Mouse (Mus musculus): Measurements from ENCODE around the gene Dnase2a.

Gene Dnase2a

DNA sequence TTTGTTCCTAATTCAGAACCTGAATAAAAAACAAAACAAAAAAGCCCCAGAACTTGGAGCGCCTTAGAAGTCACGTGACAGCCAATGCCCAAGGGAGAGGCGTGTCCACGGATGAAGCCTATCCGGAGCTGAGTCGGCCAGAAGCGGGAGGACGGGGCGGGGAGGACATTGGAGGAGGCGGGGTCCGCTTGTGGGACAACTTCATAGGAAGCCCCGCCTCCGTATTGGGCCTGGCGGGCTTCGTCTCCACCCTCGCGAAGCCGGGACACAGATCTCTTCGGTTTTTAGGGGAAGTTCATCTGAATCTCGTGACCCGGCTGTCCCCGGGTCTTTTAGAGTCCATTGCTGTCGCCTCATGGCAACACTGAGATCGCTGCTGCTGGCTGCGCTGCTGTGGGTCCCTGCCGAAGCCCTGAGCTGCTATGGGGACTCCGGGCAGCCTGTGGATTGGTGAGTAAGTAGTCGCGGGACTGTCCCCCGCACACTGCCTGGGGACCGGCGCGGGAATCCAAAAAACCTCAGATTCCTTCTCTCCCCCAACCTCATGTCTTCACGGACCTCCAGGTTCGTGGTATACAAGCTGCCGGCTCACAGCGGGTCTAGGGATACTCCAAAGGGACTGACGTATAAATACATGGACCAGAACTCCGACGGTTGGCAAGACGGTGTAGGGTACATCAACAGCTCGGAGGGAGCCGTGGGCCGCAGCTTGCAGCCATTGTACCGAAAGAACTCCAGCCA is at the start of gene Dnase2a:
Gene Dnase2a, plus strand, starts transcription at position 140 of the 741 bp plus-strand sequence.
- DNase-seq (ENCODE audit: low spot score): peak; percentile 83

DNA sequence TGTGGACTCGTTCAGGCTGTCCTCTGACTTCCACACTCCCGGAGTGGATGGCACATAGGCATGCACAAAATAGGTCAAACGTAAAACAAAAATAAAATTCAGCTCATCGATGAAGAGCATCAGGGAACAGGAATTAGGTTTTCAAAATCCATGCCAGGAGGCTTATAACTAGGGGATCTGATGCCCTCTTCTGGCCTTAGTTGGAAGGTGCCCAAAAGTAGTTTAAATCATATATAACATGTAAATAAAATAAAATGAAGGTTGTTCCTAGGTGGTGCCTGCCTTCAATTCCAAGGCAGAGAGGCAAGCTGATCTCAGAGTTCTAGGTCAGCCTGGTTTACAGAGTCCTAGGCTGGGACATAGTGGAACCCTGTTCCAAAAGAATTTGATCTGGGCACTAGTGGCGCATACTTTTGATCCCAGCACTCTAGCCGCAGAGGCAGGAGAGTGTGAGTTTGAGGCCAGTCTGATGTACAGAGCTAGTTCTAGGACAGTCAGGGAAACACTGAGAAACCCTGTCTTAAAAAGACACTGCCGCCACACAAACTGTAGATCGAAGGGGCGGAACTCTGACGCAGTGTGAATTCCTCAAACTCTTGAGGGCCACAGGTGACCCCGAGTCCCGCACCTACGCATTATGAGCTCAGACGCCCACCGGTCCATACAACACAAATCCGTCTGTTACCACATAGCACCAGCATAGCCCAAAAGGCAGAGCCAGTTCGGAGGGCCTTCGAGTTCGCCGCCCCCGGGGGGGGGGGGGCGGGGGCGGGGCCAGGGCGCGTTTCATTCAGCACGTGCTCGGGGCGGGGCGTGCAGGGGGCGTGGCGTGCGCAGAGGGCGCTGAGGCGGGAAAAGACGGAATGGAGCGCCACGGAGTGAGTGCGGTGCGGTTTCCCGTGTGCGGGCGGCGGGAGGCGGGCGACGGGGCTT is 36.7 kb upstream of the Dnase2a start, which contains the start of gene Syce2:
Gene Syce2, plus strand, starts transcription at position 736 of the 933 bp plus-strand sequence.
- DNase-seq (ENCODE audit: low spot score): peak; percentile 81

DNA sequence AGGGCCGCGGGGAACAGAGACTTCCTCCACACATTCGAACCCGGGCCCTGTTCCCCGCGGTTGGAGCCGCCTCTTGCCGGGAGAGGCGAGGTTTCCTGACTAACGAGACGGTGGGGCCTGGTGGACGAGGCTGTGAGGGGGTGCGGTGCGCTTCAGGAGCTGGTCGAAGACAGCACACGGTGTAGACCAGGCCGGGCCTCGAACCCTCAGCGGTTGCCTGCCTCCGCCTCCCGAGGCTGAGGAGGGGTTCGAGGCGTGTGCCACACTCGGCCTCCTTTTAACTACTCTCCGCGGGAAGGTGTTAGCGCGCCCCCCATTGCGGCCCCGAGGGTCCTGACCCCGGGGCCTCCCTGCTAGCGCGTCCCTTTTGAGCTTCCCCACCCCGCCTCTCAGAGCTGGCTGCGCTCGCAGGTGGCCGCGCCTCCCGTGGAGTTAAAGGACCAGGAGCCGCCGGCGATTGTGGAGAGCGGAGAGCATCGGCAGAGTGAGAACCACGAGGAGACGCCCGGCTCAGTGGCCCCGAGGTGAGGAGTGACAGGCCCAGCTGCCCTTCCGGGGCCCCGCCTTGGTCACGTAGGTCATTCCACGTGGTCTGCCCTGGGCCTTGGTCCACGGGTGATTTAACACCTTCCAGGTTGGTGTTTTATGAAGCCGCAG is 35.9 kb upstream of the Dnase2a start:
- DNase-seq (ENCODE audit: low spot score): peak; percentile 29

DNA sequence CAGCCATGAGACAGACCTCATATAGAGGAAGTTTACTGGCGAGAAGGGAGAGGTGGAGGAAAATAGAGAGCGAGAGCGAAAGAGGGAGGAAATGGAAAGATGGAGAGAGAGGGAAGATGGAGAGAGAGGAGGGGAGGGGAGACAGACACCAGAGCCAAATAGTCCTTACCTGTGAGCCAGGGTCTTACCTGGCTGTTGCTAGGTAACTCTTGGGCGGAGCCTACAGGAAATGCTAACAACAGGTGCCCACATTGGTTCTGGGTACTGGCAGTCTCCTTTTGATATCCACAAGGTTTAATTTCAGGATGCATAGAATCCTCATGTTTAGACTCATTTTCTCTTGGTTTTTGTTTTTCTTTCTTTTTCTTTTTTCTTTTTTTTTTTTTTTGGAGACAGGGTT is 35.3 kb upstream of the Dnase2a start:
- no peak for DNase-seq (ENCODE audit: low spot score)

DNA sequence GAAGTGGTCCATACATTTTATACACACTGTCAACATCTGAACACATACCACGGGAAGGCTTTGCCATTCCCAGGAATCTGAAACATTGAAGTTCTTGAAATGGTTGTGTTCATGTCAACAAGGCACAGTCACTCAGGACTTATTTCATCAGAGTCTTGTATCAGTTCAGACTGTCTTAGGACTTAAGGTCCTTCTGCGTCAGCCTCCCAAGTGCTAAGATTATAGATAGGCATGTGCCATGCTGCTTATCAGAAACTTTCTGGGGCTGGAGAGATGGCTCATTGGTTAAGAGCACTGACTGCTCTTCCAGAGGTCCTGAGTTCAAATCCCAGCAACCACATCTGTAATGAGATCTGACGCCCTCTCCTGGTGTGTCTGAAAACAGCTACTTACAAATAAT is 34.0 kb upstream of the Dnase2a start:
- no peak for DNase-seq (ENCODE audit: low spot score)

DNA sequence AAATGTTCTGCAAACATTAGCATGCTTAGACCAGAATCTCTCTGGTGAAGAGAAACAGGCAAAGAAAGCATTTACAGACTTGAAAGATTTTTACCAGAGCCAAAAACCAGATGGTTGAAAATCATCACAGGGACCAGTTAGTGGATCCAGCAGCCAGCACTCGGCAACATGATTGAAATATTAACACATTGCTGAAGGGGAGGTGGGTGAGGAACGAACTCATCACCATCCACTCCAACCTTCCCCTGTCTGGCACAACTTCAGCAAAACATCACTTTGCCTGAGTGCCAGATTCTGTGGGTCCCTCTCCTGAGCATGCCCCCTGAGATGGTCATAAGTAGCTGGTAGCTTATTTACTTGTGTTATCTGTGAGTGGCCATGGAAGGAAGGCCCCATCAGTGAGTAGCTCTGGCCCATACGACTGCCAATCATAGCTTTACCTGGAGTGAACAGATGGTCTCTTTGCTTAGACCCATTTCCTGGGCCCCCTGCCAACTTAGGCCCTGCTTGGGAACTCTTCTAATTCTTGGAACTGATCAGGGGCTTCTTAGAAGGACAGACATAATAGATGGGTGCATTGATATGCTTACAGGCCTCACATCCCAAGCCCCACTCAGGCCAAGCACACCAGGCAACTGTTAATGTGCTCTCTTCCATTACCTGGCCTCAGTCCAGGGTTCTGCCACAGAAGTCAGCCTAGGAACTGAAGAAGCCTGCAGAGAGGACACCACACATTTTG is 30.9 kb upstream of the Dnase2a start:
- no peak for DNase-seq (ENCODE audit: low spot score)

DNA sequence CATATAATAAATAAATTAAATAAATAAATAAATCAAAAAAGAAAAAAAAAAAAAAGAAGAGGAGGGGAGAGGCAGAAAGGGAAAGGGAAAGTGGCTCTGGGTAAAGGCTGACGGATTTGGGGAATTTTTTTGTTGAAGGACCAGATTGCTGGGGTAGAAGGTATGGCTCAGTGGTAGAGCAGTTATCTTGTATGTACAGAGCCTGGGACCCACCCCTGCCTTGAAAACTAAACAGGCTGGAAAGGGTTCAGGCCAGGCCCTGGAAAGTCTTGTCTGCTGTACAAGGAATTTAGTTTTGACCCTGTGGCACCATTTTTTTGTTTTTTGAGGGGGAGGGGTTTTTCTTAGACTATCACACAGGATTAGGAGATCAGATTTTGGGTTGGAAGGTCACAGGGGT is 29.4 kb upstream of the Dnase2a start:
- DNase-seq (ENCODE audit: low spot score): no peak

DNA sequence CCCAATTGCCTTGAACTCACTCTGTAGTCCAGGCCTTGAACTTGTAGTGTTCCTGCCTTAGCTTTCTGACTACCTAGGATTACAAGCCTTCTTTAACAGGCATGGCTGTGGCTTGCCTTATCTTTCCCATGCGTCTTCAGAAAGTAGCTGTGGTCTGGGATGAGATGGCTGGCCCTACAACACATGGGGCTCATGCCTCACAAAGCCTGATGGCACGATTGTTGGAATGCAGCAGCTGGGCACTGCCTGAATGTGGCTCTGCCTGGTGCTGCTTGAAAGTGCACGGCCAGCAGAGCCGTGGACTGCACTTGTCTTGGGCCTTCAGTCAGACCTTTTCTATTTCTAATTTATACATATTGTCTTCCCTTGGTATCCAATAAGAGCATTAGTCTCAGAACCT is 23.6 kb upstream of the Dnase2a start:
- no peak for DNase-seq (ENCODE audit: low spot score)

DNA sequence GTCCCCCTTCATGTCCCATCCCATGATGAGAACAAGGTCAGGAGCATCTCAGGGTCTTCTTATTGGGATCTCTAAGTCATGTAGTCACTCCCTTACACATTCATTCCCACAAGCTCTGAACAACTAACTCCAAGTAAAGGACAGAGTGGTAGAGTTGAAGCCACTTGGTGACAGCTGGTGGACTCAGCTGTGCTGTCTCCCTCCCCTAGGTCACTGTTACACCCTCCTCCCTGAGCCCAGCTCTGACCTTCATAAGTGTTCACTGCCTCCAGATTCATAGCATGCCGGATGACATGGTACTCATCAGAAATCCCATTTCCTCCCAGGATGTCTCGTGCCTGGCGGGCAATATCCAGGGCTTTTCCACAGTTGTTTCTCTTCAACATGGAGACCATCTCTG is 20.1 kb upstream of the Dnase2a start:
- no peak for DNase-seq (ENCODE audit: low spot score)

DNA sequence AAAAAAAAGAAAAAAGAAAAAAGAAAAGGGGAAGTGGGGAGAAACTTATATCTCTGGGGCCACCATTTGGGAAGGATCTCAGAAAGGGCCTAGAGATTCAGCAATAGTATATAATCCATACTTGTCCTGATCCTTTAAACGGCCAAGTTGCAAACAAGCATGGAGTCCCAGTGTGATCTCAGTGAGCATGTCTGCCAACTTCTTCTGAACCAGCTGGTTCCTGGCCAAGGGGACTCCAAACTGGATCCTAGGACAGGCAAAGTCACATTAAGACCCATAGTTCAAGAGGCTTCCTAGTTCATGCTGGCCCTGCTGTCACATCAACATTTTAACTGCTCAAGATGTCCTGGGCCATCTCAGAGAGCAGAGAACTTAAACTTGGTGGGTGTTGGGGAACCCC is 19.2 kb upstream of the Dnase2a start:
- DNase-seq (ENCODE audit: low spot score): no peak

DNA sequence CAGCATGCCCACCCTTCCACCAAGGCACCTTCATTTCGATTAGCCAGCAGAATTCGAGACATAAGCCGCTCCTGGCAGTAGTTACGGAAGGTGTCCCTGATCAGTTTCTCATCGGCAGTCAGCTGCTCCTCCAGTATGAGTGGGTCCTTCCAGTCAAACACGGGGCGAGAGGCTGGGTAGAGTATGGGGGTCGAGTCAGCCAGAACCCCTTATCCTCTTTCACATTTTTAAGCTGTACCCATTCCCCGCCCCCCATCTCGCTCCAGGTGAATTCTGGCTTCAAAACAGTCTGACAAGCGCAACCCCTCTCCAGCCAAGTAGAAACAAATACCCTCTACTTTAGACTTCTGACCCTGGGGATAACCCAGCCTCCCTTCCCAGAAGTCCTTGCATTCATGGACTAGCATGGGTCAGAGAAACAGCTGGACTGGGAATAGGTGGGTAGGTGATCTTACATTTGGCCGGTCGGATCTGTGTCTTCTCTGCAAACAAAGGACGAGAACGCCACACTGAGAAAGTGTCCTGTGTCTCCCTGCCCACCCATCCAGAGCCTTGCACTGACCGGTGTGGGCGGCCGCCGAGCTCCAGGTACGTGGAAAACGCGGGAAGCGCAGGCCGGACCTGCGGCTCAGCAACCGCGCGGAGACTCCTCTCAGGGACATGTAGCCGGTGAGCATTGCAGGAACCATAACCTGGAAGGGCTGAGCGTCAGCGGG is 15.2 kb upstream of the Dnase2a start:
- DNase-seq (ENCODE audit: low spot score): no peak

DNA sequence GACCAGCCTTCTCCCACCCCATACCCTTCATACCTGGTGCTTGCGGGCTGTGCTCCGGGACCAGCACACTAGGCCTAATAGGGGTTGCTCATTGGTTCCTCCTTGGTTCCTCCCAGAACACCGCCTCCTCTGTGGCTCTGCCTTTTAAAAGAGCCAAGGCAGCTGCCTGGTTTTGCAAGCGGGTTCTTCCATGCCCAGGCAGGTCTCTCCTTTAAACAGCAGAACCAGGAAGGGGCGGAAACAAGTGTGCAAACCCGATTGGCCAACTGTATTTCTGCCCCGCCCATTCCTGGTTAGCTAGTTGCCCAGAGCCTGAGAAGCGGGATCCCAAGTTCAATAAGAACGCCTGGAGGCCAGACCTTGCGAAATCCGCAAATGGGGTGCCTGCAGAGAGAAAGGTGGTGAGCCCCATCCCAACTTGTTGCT is 14.6 kb upstream of the Dnase2a start, which contains the start of gene Gcdh:
Gene Gcdh, minus strand, starts transcription at position 213 of the 426 bp plus-strand sequence.
- DNase-seq (ENCODE audit: low spot score): peak; percentile 77

DNA sequence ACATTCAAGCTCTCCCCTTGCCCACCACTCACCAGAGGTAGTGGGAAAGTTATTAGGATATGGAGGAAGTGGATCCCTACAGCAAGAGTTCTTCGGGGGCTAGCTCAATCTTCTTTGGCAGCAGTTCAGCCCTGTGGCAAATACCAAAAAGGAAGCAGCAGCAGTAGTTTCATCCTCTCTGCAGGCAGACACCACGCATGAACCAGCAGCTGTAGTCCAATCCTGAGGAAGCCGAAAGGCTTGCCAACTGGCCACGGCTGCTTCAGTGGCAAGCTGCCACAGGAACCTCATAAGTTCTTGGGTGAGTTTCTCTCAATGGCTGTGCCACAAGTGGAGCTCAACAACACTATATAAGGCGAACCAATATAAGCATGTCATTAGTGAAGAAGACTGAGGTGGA is 12.4 kb upstream of the Dnase2a start:
- no peak for DNase-seq (ENCODE audit: low spot score)

DNA sequence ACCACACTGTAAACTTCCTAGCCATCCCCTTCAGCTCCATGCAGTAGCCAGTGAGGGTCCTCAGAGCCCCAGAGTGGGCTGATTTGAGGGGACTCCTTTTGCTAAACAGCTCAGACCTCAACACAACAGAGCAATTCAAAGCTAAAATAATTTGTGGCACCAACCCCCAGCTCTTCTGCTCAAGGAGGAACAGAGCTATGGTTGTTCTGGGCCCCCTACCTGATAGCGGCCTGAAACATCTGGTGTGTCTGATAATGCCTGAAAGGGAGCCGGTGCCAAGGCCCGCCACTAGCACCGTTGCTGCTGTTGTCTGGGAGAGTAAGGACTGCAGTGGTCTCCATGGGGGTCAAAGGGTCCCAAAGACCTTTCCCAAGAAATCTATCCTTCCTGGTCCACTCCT is 7.3 kb upstream of the Dnase2a start:
- DNase-seq (ENCODE audit: low spot score): no peak

DNA sequence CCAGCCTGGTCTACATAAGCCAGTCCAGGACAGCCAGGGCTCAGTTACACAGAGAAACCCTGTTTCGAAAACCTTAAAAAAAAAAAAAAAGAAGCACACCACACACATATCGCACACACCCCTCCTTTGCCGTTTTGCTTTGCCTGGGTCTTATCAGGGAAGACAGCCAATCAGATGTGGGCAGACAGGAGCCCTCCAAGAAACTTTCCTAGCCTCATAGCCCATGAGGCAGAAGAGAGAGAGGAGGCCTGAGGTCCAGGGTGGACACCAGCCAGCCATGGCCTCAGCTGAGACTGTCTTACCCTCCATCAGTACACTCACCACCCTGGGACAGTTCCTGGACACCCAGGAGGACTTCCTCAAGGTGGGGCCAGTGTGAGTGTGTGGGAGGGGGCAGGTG is 6.6 kb upstream of the Dnase2a start, which contains the start of gene Klf1:
Gene Klf1, plus strand, starts transcription at position 177 of the 400 bp plus-strand sequence.
- no peak for DNase-seq (ENCODE audit: low spot score)

DNA sequence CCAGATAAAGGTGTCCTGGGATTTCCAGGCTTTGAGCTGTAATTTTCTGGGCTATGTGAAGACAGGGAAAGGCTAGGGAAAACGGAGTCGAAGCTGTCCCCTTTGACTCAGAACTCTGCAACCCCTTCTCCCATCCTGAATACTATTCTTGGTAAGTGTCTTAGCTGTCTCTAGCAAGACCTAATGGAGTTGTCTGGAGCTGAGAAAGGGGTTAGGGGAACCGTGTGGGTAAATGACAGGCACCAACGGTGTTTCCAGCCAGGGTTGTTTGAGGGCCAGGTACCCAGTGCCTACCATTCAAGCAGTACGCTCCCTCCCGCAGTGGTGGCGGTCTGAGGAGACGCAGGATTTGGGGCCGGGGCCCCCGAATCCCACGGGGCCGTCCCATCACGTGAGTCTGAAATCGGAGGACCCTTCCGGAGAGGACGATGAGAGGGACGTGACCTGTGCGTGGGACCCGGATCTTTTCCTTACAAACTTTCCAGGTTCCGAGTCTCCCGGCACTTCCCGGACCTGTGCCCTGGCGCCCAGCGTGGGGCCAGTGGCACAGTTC is 5.9 kb upstream of the Dnase2a start:
- no peak for DNase-seq (ENCODE audit: low spot score)

DNA sequence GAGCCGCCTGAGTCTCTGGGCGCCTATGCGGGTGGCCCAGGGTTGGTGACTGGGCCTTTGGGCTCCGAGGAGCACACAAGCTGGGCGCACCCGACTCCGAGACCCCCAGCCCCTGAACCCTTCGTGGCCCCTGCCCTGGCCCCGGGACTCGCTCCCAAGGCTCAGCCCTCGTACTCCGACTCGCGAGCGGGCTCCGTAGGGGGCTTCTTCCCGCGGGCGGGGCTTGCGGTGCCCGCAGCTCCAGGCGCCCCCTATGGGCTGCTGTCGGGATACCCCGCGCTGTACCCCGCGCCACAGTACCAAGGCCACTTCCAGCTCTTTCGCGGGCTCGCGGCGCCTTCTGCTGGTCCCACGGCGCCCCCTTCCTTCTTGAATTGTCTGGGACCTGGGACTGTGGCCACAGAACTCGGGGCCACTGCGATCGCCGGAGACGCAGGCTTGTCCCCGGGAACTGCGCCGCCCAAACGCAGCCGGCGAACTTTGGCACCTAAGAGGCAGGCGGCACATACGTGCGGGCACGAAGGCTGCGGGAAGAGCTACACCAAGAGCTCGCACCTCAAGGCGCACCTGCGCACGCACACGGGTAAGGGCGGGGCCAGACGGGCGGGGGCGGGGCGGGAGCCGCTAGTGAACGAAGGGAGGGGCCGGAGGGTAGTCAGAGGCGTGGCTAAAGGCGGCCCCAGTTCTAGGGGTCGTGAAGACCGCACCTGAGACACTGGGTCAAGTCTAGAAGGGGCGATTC is 5.3 kb upstream of the Dnase2a start:
- peak; percentile 89 for DNase-seq (ENCODE audit: low spot score)

DNA sequence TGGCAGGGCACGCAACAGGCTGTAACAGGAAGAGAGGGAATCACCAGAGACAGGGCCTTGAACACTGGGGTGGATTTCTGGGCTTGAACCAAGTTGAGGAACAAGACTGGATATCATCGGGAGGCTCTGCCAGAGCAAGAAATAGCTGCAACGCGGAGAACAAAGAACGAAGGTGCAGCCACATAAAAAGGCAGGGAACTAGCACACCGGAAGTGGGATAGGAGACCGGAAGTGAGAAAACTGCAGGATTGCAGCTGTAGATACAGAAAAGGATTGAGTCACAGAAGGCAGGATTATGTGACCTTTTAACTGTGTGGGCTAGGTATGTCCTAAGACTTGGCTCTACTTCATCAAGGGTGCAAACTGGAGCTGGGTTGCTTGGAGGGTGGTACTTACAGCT is 4.0 kb upstream of the Dnase2a start:
- no peak for DNase-seq (ENCODE audit: low spot score)

DNA sequence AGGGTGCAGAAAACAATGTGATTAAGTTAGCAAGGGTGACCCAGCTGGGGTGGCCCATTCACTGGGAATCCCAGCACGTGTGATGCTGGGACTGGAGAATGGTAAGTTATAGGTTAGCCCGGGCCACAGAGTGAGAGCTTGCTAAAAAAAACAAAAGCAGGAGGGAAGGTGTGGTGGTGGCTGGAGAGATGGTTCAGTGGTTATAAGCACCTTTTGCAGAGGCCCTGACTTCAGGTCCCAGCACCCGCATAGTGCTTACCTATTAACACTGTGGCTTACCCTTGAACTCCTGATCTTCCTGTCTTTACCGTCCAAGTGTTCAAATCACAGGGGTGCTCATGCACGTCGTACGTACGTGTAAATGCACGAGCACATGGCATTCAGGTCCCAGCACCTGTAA is 1.3 kb upstream of the Dnase2a start:
- DNase-seq (ENCODE audit: low spot score): no peak

DNA sequence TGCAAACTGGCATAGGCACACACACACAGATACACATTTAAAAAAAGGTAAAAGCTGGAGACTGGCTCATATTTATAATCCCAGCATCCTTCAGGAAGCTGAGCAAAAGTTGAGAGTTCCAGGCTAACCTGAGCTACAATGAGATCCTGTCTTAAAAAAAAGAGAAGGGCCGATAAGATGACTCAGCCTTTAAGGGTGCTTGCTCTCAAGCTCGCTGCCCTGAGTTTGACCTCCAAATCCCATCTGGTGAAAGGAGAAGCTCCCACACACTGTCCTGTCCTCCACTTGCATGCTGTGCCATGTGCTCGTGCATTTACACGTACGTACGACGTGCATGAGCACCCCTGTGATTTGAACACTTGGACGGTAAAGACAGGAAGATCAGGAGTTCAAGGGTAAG is 867 bp upstream of the Dnase2a start:
- no peak for DNase-seq (ENCODE audit: low spot score)

All from urinary bladder, postnatal 25 days (tissue).